Mouse (Mus musculus): Measurements from ENCODE around the gene Tmem260. TPM values are rescaled to one million over a fixed set of nuclear protein-coding genes. Genes with fewer than 3 reads are reported as not detected.

The Tmem260 gene
- polyA plus RNA-seq, 1 experiment, result 25.9 TPM

GRCm38 (mm10) chr14:48513098-48513823 lies 67.3 kb downstream of the Tmem260 start:
- Histone ChIP-seq H3K4me1 (ENCODE audit: control insufficient read depth, insufficient read depth, low read length) (no peaks in the 10 kb centered on the region), H3K27ac (ENCODE audit: insufficient read depth, low read length) (no peak overlapping the region), H3K4me3 (ENCODE audit: insufficient read depth, low read length) (no peak overlapping the region)
- no peak for TF ChIP-seq CTCF (IDR thresholded peaks at IDR 0.05; ENCODE audit: borderline replicate concordance, insufficient read depth, low read length)
- TF ChIP-seq POLR2A (IDR thresholded peaks at IDR 0.05; ENCODE audit: low read depth, low read length), result no peak

- no peak for TF ChIP-seq CTCF (IDR thresholded peaks at IDR 0.05; ENCODE audit: borderline replicate concordance, insufficient read depth, low read length)
- TF ChIP-seq POLR2A (IDR thresholded peaks at IDR 0.05; ENCODE audit: low read depth, low read length), result no peak
- Histone ChIP-seq H3K27ac (ENCODE audit: insufficient read depth, low read length) (no peak overlapping the region), H3K4me1 (ENCODE audit: control insufficient read depth, insufficient read depth, low read length) (no peaks in the 10 kb centered on the region), H3K4me3 (ENCODE audit: insufficient read depth, low read length) (no peak overlapping the region)
These were observed 68.0 kb downstream of the Tmem260 start for GRCm38 (mm10) chr14:48513824-48514493.

- TF ChIP-seq CTCF (IDR thresholded peaks at IDR 0.05; ENCODE audit: borderline replicate concordance, insufficient read depth, low read length), result no peak
- no peak for TF ChIP-seq POLR2A (IDR thresholded peaks at IDR 0.05; ENCODE audit: low read depth, low read length)
- Histone ChIP-seq H3K4me1 (ENCODE audit: control insufficient read depth, insufficient read depth, low read length) (no peaks in the 10 kb centered on the region), H3K27ac (ENCODE audit: insufficient read depth, low read length) (no peak overlapping the region), H3K4me3 (ENCODE audit: insufficient read depth, low read length) (no peak overlapping the region)
These were observed 68.7 kb downstream of the Tmem260 start for GRCm38 (mm10) chr14:48514620-48515019.

GRCm38 (mm10) chr14:48515538-48515937 lies 69.6 kb downstream of the Tmem260 start:
- no peak overlapping the region for H3K27ac ChIP-seq (ENCODE audit: insufficient read depth, low read length)
- no peak overlapping the region for H3K4me3 ChIP-seq (ENCODE audit: insufficient read depth, low read length)
- no peaks in the 10 kb centered on the region for H3K4me1 ChIP-seq (ENCODE audit: control insufficient read depth, insufficient read depth, low read length)
- TF ChIP-seq POLR2A (IDR thresholded peaks at IDR 0.05; ENCODE audit: low read depth, low read length) (no peak), CTCF (IDR thresholded peaks at IDR 0.05; ENCODE audit: borderline replicate concordance, insufficient read depth, low read length) (no peak)

GRCm38 (mm10) chr14:48523361-48523760 lies 77.4 kb downstream of the Tmem260 start:
- H3K4me1 ChIP-seq (ENCODE audit: control insufficient read depth, insufficient read depth, low read length), result no peaks in the 10 kb centered on the region
- no peak overlapping the region for H3K4me3 ChIP-seq (ENCODE audit: insufficient read depth, low read length)
- TF ChIP-seq CTCF (IDR thresholded peaks at IDR 0.05; ENCODE audit: borderline replicate concordance, insufficient read depth, low read length) (no peak), POLR2A (IDR thresholded peaks at IDR 0.05; ENCODE audit: low read depth, low read length) (no peak)
- H3K27ac ChIP-seq (ENCODE audit: insufficient read depth, low read length), result no peak overlapping the region

- H3K4me1 ChIP-seq (ENCODE audit: control insufficient read depth, insufficient read depth, low read length), result no peaks in the 10 kb centered on the region
- no peak for TF ChIP-seq POLR2A (IDR thresholded peaks at IDR 0.05; ENCODE audit: low read depth, low read length)
- no peak for TF ChIP-seq CTCF (IDR thresholded peaks at IDR 0.05; ENCODE audit: borderline replicate concordance, insufficient read depth, low read length)
- no peak overlapping the region for H3K4me3 ChIP-seq (ENCODE audit: insufficient read depth, low read length)
- H3K27ac ChIP-seq (ENCODE audit: insufficient read depth, low read length), result no peak overlapping the region
These were observed 78.2 kb downstream of the Tmem260 start for GRCm38 (mm10) chr14:48524135-48524534.

GRCm38 (mm10) chr14:48525055-48525454 lies 79.1 kb downstream of the Tmem260 start:
- Histone ChIP-seq H3K4me3 (ENCODE audit: insufficient read depth, low read length) (no peak overlapping the region), H3K4me1 (ENCODE audit: control insufficient read depth, insufficient read depth, low read length) (no peaks in the 10 kb centered on the region), H3K27ac (ENCODE audit: insufficient read depth, low read length) (no peak overlapping the region)
- TF ChIP-seq POLR2A (IDR thresholded peaks at IDR 0.05; ENCODE audit: low read depth, low read length) (no peak), CTCF (IDR thresholded peaks at IDR 0.05; ENCODE audit: borderline replicate concordance, insufficient read depth, low read length) (no peak)

GRCm38 (mm10) chr14:48530629-48531028 lies 84.7 kb downstream of the Tmem260 start:
- no peak overlapping the region for H3K4me3 ChIP-seq (ENCODE audit: insufficient read depth, low read length)
- TF ChIP-seq POLR2A (IDR thresholded peaks at IDR 0.05; ENCODE audit: low read depth, low read length), result no peak
- no peak for TF ChIP-seq CTCF (IDR thresholded peaks at IDR 0.05; ENCODE audit: borderline replicate concordance, insufficient read depth, low read length)
- no peak overlapping the region for H3K27ac ChIP-seq (ENCODE audit: insufficient read depth, low read length)
- no peaks in the 10 kb centered on the region for H3K4me1 ChIP-seq (ENCODE audit: control insufficient read depth, insufficient read depth, low read length)

- no peak overlapping the region for H3K27ac ChIP-seq (ENCODE audit: insufficient read depth, low read length)
- no peaks in the 10 kb centered on the region for H3K4me1 ChIP-seq (ENCODE audit: control insufficient read depth, insufficient read depth, low read length)
- TF ChIP-seq POLR2A (IDR thresholded peaks at IDR 0.05; ENCODE audit: low read depth, low read length) (no peak), CTCF (IDR thresholded peaks at IDR 0.05; ENCODE audit: borderline replicate concordance, insufficient read depth, low read length) (no peak)
- H3K4me3 ChIP-seq (ENCODE audit: insufficient read depth, low read length), result no peak overlapping the region
These were observed 92.2 kb downstream of the Tmem260 start for GRCm38 (mm10) chr14:48537795-48538766.

Data from embryonic fibroblast, embryonic 13.5 days (primary cell).